Mouse (Mus musculus): Measurements from ENCODE around the gene Cnnm2.

DNA sequence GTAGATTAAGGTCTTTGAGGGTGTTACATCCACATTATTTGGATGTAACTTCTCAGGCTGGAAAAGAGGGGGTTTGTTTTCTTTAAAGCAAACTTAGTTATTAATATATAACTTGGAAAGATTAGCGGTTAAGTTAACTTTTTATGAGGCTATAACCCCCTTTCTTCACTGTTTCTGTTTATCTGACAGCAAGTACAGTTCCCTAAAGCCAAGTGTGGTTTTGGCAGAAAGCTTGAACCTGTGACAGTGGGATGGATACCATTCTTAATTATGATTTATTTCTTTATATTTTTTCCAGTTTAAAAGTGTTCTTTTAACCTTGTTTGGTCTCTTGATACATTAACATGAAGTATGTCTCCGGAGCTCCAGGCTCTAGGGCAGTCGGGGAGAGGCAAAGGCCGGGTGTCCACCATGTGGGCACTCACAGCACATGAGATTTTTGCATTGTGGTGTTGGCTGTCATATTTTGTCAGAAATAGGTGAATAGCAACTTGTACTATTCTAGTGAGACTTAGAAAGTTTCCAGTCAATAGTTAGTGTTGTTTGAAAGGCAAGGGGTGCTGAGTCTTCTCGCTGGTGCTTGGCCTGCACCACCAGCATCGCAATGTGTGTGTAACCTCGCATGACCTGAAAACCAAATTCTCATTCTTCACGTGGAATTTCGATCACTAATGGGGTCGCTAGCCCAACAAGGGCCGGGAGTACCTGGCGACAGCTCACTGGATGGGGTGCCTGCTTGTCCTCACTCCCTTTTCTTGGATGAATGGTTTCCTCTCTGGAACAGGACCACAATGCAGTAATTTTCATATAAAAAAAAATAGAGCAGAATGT, 2.8 kb downstream of the Cnnm2 start:
- no peak for TF ChIP-seq CTCF (IDR thresholded peaks at IDR 0.05; ENCODE audit: insufficient read depth, low read length)
- TF ChIP-seq POLR2A (IDR thresholded peaks at IDR 0.05; ENCODE audit: borderline replicate concordance, extremely low read depth, low read depth, low read length), result no peak
